Mouse (Mus musculus): ENCODE data around the gene Pkd1l3.
A peak's percentile ranks its signal among the peaks of the same experiment; 100 is the strongest.

The Pkd1l3 gene

GRCm38 (mm10) chr8:109632498-109632897 is 18.2 kb downstream of the Pkd1l3 start:
- no peak for DNase-seq

DNA sequence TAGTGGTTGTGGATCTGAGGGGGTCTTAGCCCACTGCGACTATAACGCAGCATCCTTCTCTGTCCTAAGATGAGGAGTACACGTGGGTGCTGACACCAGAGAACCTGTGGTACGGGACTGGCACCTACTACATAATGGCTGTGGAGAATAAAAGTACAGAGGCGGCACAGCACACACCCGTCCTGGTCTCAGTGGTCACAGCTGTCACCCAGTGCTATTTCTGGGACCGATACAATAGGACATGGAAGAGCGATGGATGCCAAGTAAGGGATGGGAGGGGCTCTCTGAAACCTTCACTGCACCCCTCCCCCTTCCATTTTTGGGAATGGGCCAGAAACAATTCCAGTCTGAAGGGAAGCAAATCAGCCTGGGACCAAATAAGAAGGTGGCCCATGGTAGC is 20.8 kb downstream of the Pkd1l3 start:
- DNase-seq, result no peak

- no peak for DNase-seq
Observed at GRCm38 (mm10) chr8:109638851-109639250, 24.5 kb downstream of the Pkd1l3 start.

GRCm38 (mm10) chr8:109640410-109640809 is 26.1 kb downstream of the Pkd1l3 start:
- DNase-seq, result no peak

GRCm38 (mm10) chr8:109641236-109641635 is 26.9 kb downstream of the Pkd1l3 start:
- DNase-seq, result no peak

DNA sequence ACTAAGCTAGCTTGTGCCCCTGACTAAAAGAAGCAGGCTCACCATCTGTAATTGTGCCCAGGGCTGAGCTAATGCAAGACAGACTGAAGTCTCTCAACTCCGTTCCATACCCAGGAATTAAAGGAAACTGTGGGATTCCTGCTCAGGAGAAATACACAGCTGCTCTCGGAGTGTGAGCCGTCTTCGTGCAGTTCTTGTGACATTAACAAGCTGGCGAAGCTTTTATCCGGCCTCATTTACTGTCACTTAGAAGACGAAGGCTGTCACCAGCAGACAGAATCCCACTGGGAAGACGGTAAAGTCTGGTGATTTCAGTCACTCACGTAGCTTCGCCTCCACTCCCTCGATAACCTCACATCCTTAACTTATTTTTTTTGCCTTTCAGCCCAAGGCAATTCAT is 33.0 kb downstream of the Pkd1l3 start:
- DNase-seq, result no peak

- DNase-seq, result no peak
Observed at GRCm38 (mm10) chr8:109648469-109648868, 34.2 kb downstream of the Pkd1l3 start.

DNA sequence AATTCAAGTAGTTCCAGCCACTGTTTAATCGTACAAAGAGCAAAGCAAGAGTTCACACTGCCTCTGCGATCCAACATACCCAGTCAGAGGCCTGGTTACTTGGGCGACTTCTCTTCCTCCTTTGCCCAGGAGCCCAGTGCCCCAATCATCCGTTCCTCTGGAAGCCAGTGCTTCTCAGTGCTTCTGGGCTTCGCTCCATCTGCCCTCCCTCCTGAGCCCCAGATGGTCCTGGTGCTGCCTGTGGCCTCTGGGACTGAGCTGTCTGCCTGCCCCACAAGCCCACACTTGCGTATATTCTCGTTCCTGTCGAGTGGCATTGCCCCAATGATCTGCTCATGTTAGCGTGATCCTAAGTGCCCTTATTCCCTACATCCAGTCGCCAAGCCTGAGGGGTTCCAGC is 36.5 kb downstream of the Pkd1l3 start:
- DNase-seq, result no peak

DNA sequence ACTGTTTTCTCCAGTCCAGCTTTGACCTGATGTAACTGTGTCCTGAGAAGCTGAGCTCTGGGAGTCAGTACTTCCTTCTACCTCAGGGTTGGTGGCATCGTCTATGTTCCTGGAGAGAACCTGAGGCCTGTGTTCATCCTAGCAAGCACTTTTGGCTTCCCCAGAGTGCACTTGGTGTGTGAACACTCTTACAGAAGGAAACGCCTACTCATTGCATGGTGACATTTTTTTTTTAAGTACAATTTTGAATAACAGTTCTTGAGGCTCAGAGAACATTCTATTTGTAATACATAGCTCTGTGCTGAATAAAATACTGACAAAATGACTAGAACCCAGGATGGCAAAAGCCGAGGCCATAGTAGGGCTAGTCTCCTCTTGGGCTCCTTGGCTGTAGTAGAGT is 42.5 kb downstream of the Pkd1l3 start:
- DNase-seq, result no peak

DNA sequence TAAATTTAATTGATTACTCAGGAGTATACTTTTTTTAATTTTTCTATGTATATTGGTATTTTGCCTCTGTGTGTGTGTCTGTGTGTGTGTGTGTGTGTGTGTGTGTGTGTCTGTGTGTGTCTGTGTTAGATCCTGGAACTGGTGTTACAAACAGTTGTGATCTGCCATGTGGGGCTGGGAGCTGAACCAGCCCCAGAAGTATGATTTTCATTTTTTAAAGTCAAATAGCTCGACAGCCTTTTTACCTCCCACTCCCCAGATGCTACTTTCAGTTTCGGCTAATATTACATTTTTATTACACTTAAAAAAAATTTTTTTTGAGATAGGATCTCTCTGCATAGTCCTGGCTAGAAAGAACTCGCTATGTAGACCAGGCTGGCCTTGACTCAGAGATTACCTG is 48.0 kb downstream of the Pkd1l3 start:
- DNase-seq, result no peak

DNA sequence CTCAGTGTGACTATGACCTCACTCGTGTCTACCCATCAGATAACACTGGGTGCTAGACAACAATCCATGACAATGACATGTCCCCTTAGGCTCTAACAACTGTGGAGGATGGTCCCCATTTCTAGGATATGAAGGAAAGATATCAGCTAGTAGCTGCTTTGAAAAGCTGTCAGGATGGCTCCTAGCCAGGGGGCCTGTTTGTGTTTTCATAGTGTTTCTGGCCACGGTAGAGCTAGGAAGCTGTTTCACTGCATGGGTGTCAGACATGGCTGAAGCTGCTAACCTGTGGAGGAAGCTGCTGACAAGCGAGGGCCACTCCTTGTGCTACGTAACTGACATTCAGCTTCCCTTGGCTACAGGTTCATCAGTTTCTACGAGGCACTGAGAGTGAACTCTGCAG is 52.3 kb downstream of the Pkd1l3 start:
- no peak for DNase-seq

GRCm38 (mm10) chr8:109672656-109673055 is 58.3 kb downstream of the Pkd1l3 start:
- DNase-seq, result no peak

DNA sequence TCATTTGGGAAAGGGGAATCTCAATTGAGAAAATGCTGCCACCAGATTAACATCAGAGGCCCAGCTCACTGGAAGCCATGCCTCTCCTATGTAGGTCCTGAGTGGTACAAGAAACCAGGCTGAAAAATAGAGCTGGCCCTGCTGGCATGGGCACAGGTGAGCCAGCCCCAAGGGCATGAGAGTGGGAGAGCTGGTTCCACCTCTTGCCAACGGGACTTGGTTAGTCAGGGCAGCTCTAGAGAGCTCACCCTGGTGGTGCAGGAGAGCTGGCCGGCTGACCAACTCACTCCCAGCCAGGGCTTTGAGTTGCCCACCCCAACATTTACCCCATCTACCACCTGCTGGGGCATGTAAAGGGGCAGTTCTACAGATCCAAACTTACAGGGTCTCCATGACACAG is 59.3 kb downstream of the Pkd1l3 start:
- DNase-seq, result peak; percentile 43 to 51

- no peak for DNase-seq
Observed at GRCm38 (mm10) chr8:109675896-109676643, 61.8 kb downstream of the Pkd1l3 start.

DNA sequence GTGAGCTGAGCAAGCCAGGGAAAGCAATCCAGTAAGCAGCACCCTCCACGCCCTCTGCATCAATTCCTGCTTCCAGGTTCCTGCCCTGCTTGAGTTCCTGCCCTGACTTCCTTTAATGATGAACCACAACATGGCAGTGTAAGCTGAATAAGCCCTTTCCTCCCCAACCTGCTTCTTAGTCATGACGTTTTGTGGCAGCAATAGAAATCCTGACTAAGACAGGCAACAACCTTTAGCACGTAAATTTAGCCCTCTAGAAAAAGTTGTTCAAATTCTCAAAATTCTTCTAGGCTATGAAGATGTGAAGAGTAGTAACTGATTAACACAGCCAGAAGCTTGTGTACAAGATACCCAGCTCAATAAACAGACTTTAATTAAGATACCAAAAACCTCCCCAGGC is 67.2 kb downstream of the Pkd1l3 start:
- DNase-seq, result peak in 1 of 2 experiments; percentile 31

DNA sequence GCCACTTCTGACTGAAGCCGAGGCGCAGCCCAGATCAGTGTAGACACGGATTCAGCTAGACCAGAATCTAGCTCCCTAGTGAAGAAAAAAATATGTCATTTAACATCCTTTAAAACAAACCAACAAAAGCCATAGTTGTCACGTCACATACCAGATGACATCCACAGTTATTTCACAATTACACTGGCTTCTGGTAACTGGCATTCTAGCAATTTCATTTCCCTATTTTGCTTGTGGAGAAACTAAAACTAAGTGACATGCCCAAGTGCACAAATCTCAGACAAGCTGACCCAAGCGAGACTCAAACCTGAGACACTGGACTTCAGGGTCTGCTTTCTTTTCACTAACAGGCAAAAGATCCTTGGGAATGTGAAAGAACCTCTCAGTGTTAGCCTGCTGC is 67.8 kb downstream of the Pkd1l3 start:
- no peak for DNase-seq

DNA sequence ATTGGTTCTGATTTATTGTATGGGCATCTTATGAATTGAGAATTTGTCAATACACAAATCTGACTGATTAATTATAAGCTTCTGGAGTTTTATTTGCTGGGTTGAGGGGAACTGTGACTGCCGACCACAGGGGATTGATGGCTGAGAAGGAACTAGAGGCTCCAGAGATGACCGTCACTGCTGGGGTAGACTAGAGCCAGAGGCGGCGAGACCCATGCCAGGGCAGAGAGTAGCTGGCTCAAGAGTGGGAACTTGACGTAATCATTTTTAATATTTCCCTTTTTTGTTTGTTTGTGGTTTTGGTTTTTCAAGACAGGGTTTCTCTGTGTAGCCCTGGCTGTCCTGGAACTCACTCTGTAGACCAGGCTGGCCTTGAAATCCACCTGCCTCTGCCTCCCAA is 72.9 kb downstream of the Pkd1l3 start:
- DNase-seq, result no peak

DNA sequence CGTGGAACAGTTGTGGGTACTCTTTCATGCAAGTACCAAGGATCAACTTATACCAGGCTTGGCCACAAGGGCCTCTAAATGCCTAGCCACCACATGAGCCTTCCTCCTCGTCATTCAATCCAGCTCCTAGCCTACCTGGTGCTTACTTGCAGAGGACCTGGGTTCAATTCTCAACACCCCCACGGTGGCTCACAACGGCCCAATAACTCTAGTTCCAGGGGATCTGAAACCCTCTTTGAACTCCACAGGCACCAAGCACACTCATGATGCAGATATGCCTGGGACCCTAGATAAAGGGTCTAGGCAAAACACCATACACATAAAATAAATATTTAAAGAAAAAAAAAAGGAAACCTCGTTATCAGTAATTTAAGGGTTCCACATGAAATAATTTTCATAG is 77.5 kb downstream of the Pkd1l3 start:
- DNase-seq, result no peak

DNA sequence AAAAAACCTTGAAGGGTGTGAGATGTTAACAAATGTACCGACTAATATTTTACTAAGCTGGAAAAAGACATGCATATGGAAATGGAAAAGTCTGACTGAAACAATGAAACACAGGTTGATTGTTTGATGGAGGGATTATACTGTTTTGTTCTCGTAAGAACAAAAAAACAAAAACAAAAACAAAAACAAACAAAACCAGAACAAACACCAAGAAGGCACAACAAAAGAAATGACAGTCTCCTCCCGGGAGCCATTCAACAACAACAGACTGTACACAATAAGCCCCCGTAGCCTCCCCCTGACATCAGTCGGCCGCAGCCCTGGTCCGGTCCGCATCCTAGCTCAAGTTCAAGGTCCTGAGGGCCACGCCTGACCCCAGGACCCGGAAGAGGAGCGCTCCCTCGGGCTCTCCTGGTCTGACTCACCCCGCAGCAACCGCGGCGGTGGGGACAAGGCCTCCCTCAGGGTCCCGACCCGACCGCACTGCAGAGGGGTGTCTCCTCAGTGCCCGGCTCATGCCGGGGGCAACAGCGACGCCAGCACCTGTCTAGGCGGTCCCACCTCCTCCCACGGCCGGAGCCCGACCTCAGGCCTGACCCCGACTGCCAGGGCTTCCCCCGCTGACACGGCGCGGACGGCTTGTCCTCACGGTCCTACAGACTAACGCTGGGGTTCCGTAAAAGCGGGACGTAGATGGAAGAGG is 78.3 kb downstream of the Pkd1l3 start:
- DNase-seq, result peak; percentile 53 to 69

DNA sequence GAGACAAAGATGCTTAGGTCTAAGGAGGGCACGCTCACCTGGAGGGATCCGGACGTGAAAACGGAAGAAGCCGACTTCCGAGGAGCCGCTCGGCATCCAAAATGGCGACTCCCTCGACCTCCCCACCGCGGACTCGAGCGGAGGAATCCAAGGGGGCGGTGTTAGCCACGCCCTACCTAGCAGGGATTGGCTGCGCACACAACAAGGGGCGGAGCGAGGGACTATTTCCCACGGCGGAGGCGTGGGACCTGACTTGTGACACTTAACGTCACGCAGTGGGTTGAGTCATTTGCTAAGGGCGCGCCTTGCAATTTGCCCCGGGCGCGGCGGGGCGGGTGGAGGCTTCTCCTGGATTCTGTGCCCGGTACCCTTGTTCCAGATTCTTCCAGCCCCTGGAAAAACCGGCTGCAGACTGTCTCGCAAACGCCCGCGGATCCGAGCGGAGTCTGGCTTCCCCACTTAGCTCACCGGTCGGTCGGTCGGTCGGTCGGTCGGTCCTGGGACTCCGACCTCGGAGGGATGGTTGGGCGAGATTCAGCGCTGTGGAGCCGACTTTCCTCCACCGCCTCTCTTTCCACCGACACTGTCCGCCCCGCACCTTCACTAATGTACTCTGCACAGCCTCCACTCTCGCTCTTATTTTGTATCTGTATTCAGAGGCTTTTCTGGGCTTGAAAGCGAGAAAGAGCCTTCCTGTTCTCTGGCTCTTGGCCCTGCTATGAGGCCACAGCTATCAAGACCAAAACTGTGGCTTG is 79.0 kb downstream of the Pkd1l3 start, which contains the start of gene Ist1:
Ist1 (minus strand) TSS at position 115 of the 755 bp plus-strand sequence.
- peak; percentile 98 to 99 for DNase-seq

- DNase-seq, result no peak
Observed at GRCm38 (mm10) chr8:109694154-109694553, 79.8 kb downstream of the Pkd1l3 start.

GRCm38 (mm10) chr8:109697754-109698153 is 83.4 kb downstream of the Pkd1l3 start:
- no peak for DNase-seq

- no peak for DNase-seq
Observed at GRCm38 (mm10) chr8:109698477-109698876, 84.2 kb downstream of the Pkd1l3 start.

All from kidney, postnatal 36 days (tissue).